Mouse (Mus musculus) intestine, embryonic 14.5 days (tissue): ENCODE data around the gene Myrfl. TPM values are rescaled to one million over a fixed set of nuclear protein-coding genes. Genes with fewer than 3 reads are reported as not detected.

Experiments used
- ATAC-seq: fragments of 200-750 bp; cut with Nextera tagmentation; replicated peaks from 2 replicates; pipeline ENCODE4 v1.8.0; 2017; ENCODE audit warnings: low read depth, moderate number of reproducible peaks, moderate TSS enrichment, moderate library complexity; ENCODE audit not compliant: low FRiP score, low TSS enrichment
- DNase-seq: peaks from one replicate; pipeline ENCODE4 v3.0.0-alpha.2; 2018; ENCODE audit warnings: low spot score
- H3K27ac ChIP-seq: fragments of 300-500 bp; sonication (generic); 2 replicates; pipeline ENCODE4 v1.5.1; 2014; ENCODE audit warnings: low read depth, mild to moderate bottlenecking, control low read depth
- H3K27me3 ChIP-seq: fragments of 300-500 bp; sonication (generic); replicated peaks from 2 replicates; pipeline ENCODE4 v1.6.1; 2014; ENCODE audit warnings: low read length, control low read depth; ENCODE audit not compliant: control insufficient read depth, insufficient read depth
- H3K36me3 ChIP-seq: fragments of 300-500 bp; sonication (generic); 2 replicates; pipeline ENCODE4 v1.6.1; 2014; ENCODE audit warnings: low read length, control low read depth; ENCODE audit not compliant: control insufficient read depth, insufficient read depth
- H3K4me1 ChIP-seq: fragments of 300-500 bp; sonication (generic); replicated peaks from 2 replicates; pipeline ENCODE4 v1.6.1; 2014; ENCODE audit warnings: low read length, control low read depth, mixed read lengths; ENCODE audit not compliant: control insufficient read depth, insufficient read depth
- H3K4me2 ChIP-seq: fragments of 300-500 bp; sonication (generic); 2 replicates; pipeline ENCODE4 v1.6.1; 2014; ENCODE audit warnings: low read length
- H3K4me3 ChIP-seq: fragments of 300-500 bp; sonication (generic); 2 replicates; pipeline ENCODE4 v1.5.1; 2014; ENCODE audit warnings: low read depth, low read length, control low read depth, mixed read lengths
- H3K9ac ChIP-seq: fragments of 300-500 bp; sonication (generic); 2 replicates; pipeline ENCODE4 v1.6.1; 2014; ENCODE audit warnings: mild to moderate bottlenecking, low read length
- H3K9me3 ChIP-seq: fragments of 300-500 bp; sonication (generic); 2 replicates; pipeline ENCODE4 v1.6.1; 2016; ENCODE audit warnings: low read length, control low read depth; ENCODE audit not compliant: control insufficient read depth
- WGBS: fragments of 180-500 bp; shearing (Covaris S2); extraction: QIAGEN DNeasy Blood & Tissue Kit; methylation state at CpG from one replicate; pipeline ENCODE4 v1.1.7; 2014; 5-methylcytosine and 5-hydroxymethylcytosine counted together
- polyA plus RNA-seq: library from polyadenylated mRNA; unstranded; fragments of >200 nt; fragmentation: Nextera tagmentation; extraction: Ambion mirVana; gene quantifications from 2 replicates; pipeline ENCODE4 v1.2.1, GENCODE M21; 2014

Myrfl gene
- polyA plus RNA-seq, 1 experiment from 2014 or later, result 5.9 TPM

GRCm38 (mm10) chr10:116771215-116771935 is 125.3 kb downstream of the Myrfl start:
- DNase-seq (no peak), ATAC-seq (no peak)
- Histone ChIP-seq H3K4me3 (no peak overlapping the region), H3K9ac (no peak overlapping the region), H3K27ac (no peak overlapping the region), H3K9me3 (no peaks in the 10 kb centered on the region), H3K27me3 (no peaks in the 10 kb centered on the region), H3K4me2 (no peak overlapping the region), H3K4me1 (peaks cover 10% of the 10 kb centered on the region), H3K36me3 (no peaks in the 10 kb centered on the region)
- 69% methylated on average over 21 of the region's 21 CpGs for WGBS

DNA sequence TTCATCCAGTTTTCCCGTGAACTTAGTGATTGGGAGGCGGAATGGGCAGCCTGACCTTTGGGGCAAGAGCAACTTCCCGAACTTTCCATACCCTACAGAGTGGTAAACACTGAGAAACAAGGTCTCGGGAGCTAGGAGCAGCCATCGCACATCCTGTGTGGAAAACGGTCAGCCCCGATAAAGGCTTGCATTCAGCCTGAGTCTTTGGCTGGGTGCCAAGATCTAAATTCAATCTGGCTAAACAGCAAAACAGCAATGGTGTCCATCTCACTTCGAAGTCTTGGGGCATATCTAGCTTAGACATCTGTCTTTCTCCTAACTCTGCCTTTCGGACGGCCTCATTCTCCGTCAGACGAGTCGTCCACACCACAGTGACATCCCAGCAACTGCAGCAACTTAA is 128.1 kb downstream of the Myrfl start:
- 58% methylated on average over 13 of the region's 13 CpGs for WGBS
- H3K9ac ChIP-seq, result no peak overlapping the region
- H3K36me3 ChIP-seq, result no peaks in the 10 kb centered on the region
- peaks cover 10% of the 10 kb centered on the region for H3K4me1 ChIP-seq
- H3K4me2 ChIP-seq, result no peak overlapping the region
- no peak overlapping the region for H3K27ac ChIP-seq
- no peak for DNase-seq
- no peak for ATAC-seq
- no peak overlapping the region for H3K4me3 ChIP-seq
- no peaks in the 10 kb centered on the region for H3K27me3 ChIP-seq
- no peaks in the 10 kb centered on the region for H3K9me3 ChIP-seq

GRCm38 (mm10) chr10:116766525-116766924 is 130.2 kb downstream of the Myrfl start:
- no peak overlapping the region for H3K9ac ChIP-seq
- H3K4me1 ChIP-seq, result peaks cover 5% of the 10 kb centered on the region
- WGBS, result 84% methylated on average over 6 of the region's 6 CpGs
- DNase-seq (no peak), ATAC-seq (no peak)
- no peaks in the 10 kb centered on the region for H3K27me3 ChIP-seq
- no peak overlapping the region for H3K4me2 ChIP-seq
- no peaks in the 10 kb centered on the region for H3K36me3 ChIP-seq
- no peak overlapping the region for H3K4me3 ChIP-seq
- no peak overlapping the region for H3K27ac ChIP-seq
- no peaks in the 10 kb centered on the region for H3K9me3 ChIP-seq

DNA sequence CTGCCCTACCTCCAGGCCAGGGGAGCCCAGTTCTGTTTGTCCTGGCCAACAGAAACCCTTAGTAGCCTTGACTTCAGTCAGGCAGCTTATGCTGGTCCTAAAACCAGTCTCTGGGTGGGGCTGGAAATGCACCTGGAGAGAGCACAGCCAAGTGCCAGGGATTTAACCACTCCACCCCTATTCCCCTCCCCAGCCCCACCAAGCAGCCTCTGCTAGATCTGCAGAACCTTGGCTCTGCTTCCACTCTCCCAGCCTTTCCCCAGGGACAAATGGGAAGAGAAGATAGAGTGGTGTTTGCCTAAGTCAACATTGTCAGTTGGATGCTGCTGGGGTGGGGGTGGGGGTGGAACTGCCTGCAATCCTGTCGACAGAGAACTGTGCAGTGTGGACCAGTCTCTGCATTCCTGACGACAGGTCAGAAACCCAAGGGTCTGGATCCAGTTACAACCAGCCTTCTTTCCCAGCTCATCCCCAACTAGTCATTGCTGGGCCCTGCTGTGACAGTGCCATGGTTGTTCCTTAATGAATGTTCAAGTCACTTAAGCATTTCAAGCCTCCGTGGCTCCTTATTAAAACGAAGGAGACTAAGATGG is 135.1 kb downstream of the Myrfl start:
- no peak overlapping the region for H3K4me2 ChIP-seq

DNA sequence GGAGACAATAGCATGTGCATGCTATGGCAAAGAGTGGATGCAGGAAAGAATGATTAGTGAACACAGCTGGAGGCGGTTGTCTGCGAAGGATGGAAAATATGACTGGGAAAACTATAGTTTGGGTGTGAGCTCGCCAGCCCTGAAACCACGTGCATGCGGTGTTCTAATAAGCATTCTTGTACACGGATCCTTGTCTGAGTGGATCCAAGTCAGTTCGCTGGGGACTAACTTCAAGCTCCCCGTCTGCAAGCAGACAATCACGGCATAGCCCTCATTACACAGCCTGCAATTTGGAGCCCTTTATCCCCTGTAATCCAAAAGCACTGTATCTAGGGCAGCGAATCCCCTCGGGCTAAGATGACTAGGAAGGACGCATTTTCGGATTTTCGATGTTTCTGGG is 136.2 kb downstream of the Myrfl start:
- Histone ChIP-seq H3K27ac (no peak overlapping the region), H3K27me3 (no peaks in the 10 kb centered on the region), H3K9ac (no peak overlapping the region), H3K36me3 (no peaks in the 10 kb centered on the region), H3K4me1 (0 out of 2 replicates have a peak, but pooled peaks cover 3% of the 10 kb centered on the region), H3K4me2 (no peak overlapping the region), H3K4me3 (no peak overlapping the region), H3K9me3 (no peaks in the 10 kb centered on the region)
- ATAC-seq, result no peak
- 79% methylated on average over 14 of the region's 14 CpGs for WGBS
- no peak for DNase-seq

More for the DNA sequence above, 135.1 kb downstream of the Myrfl start:
- DNase-seq (no peak), ATAC-seq (no peak)
- Histone ChIP-seq H3K4me3 (no peak overlapping the region), H3K27me3 (no peaks in the 10 kb centered on the region), H3K9me3 (no peaks in the 10 kb centered on the region), H3K4me1 (no peaks in the 10 kb centered on the region), H3K36me3 (no peaks in the 10 kb centered on the region), H3K27ac (no peak overlapping the region), H3K9ac (no peak overlapping the region)
- 39% methylated on average over 4 of the region's 4 CpGs for WGBS

DNA sequence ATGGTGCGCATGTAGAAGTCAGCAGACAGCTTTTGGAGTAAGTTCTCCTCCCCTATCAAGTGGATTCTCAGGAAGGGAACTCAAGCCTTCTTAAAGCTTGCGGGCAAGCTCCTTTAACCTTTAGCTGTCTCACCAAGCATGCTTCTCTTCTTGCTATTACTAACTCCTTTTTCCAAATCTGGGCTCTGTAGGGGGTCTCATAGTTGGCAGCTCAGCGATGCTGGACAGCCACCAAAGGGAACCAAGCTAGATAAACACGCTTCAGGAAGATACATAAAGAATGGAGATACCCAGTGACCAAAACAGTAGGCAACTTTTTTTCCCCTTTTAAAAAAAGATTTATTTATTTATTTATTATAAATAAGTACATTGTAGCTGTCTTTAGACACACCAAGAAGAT is 136.9 kb downstream of the Myrfl start:
- ATAC-seq (no peak), DNase-seq (no peak)
- 0 out of 2 replicates have a peak, but pooled peaks cover 3% of the 10 kb centered on the region for H3K4me1 ChIP-seq
- no peak overlapping the region for H3K4me3 ChIP-seq
- no peak overlapping the region for H3K9ac ChIP-seq
- no peak overlapping the region for H3K27ac ChIP-seq
- WGBS, result 92% methylated on average over 4 of the region's 4 CpGs
- H3K4me2 ChIP-seq, result no peak overlapping the region
- H3K36me3 ChIP-seq, result no peaks in the 10 kb centered on the region
- no peaks in the 10 kb centered on the region for H3K27me3 ChIP-seq
- no peaks in the 10 kb centered on the region for H3K9me3 ChIP-seq

- Histone ChIP-seq H3K4me2 (no peak overlapping the region), H3K27ac (no peak overlapping the region), H3K9me3 (no peaks in the 10 kb centered on the region), H3K36me3 (no peaks in the 10 kb centered on the region), H3K4me3 (no peak overlapping the region), H3K4me1 (0 out of 2 replicates have a peak, but pooled peaks cover 3% of the 10 kb centered on the region), H3K9ac (no peak overlapping the region), H3K27me3 (no peaks in the 10 kb centered on the region)
- no peak for ATAC-seq
- 54% methylated on average over 10 of the region's 10 CpGs for WGBS
- DNase-seq, result no peak
Observed at GRCm38 (mm10) chr10:116755881-116756581, 140.7 kb downstream of the Myrfl start.

GRCm38 (mm10) chr10:116754940-116755339 is 141.8 kb downstream of the Myrfl start:
- Histone ChIP-seq H3K4me3 (no peak overlapping the region), H3K27me3 (no peaks in the 10 kb centered on the region), H3K9me3 (no peaks in the 10 kb centered on the region), H3K9ac (no peak overlapping the region), H3K27ac (no peak overlapping the region), H3K36me3 (no peaks in the 10 kb centered on the region), H3K4me1 (0 out of 2 replicates have a peak, but pooled peaks cover 3% of the 10 kb centered on the region), H3K4me2 (no peak overlapping the region)
- 79% methylated on average over 11 of the region's 11 CpGs for WGBS
- DNase-seq, result no peak
- no peak for ATAC-seq
